Mouse (Mus musculus) ES-Bruce4 (cell line): ENCODE results near the gene Vgll4. TPM values are rescaled to one million over a fixed set of nuclear protein-coding genes. Genes with fewer than 3 reads are reported as not detected.

Experiments used
- H3K27ac ChIP-seq: 2 replicates; pipeline ENCODE4 v1.5.1; 2012; ENCODE audit warnings: low read length, inconsistent platforms; ENCODE audit not compliant: insufficient read depth
- H3K27me3 ChIP-seq: 2 replicates; pipeline ENCODE4 v1.6.1; 2012; ENCODE audit warnings: mild to moderate bottlenecking, low read length, inconsistent platforms; ENCODE audit not compliant: control insufficient read depth, poor library complexity, insufficient read depth, severe bottlenecking
- H3K36me3 ChIP-seq: 2 replicates; pipeline ENCODE4 v1.6.1; 2012; ENCODE audit warnings: inconsistent platforms, mild to moderate bottlenecking, low read length, moderate library complexity; ENCODE audit not compliant: control insufficient read depth, poor library complexity, insufficient read depth, severe bottlenecking
- H3K4me1 ChIP-seq: one replicate; pipeline ENCODE4 v1.8.1; 2011; ENCODE audit warnings: low read length; ENCODE audit not compliant: control insufficient read depth, insufficient read depth
- H3K4me3 ChIP-seq: 2 replicates; pipeline ENCODE4 v1.5.1; 2011; ENCODE audit warnings: low read depth, mild to moderate bottlenecking, low read length
- H3K9ac ChIP-seq: 2 replicates; pipeline ENCODE4 v1.6.1; 2012; ENCODE audit warnings: low read depth, mild to moderate bottlenecking, inconsistent platforms; ENCODE audit not compliant: poor library complexity, severe bottlenecking
- H3K9me3 ChIP-seq: replicated peaks from 2 replicates; pipeline ENCODE4 v1.6.1; 2012; ENCODE audit warnings: mild to moderate bottlenecking, low read length, inconsistent platforms; ENCODE audit not compliant: control insufficient read depth, poor library complexity, insufficient read depth, severe bottlenecking
- CTCF ChIP-seq: IDR thresholded peaks from one replicate; pipeline ENCODE4 v1.8.1; 2011; ENCODE audit warnings: low read depth, low read length
- EP300 ChIP-seq: IDR thresholded peaks from 2 replicates; pipeline ENCODE4 v1.6.1; 2011; ENCODE audit warnings: low read depth, low read length; ENCODE audit not compliant: insufficient read depth
- POLR2A ChIP-seq: IDR thresholded peaks from one replicate; pipeline ENCODE4 v1.8.1; 2011; ENCODE audit warnings: low read length; ENCODE audit not compliant: insufficient read depth
- polyA plus RNA-seq: library from polyadenylated mRNA; stranded (reverse); fragments of >200 nt; gene quantifications from 2 replicates; pipeline ENCODE4 v1.2.4, GENCODE M21; 2011; ENCODE audit warnings: low read depth; ENCODE audit not compliant: missing spikeins, insufficient read depth, insufficient read length

The Vgll4 gene
- polyA plus RNA-seq, 1 experiment, result 37.3 TPM

DNA sequence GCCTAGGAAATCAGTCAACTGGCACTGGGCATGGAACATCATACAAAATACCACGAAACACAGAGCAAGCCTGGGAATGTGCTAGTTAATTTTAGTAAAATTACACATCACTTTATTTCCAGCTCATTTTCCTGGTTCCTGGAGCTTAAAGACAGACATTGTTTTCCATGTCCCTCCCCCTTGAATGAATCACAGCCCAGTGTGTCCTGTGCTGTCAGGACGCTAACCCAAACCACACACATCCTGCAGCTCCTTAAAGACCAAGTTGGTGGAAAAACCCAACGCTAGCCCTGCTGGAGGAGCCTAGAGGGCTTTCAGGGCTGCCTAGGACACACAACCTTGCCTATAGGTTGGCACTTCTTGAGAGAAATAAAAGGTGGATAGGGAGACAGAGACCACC lies 103.7 kb downstream of the Vgll4 start:
- Histone ChIP-seq H3K9me3 (no peaks in the 10 kb centered on the region), H3K27me3 (no peaks in the 10 kb centered on the region), H3K4me3 (no peak overlapping the region), H3K27ac (no peak overlapping the region), H3K36me3 (no peaks in the 10 kb centered on the region), H3K4me1 (no peaks in the 10 kb centered on the region), H3K9ac (no peak overlapping the region)
- TF ChIP-seq CTCF (no peak), POLR2A (no peak), EP300 (no peak)

DNA sequence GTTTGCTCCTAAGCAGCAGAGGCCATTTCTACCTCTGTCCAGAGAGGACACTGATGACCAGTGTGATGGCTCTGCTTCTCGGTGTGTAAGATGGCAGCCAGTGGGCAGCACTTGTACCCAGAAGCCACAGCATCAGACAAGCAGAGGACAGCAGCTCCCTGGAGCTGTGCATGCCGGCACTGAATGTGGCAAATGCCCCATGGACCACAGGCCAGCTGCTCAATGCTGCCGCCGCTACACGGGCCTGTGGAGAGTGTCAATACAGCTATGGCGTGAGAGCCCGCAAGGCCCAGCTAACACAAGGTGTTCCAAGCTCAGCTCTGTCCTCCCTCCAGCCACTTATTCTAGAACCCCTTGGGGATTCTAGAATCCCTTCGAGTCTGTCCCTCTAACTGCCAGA lies 105.4 kb downstream of the Vgll4 start:
- no peak overlapping the region for H3K4me3 ChIP-seq
- TF ChIP-seq CTCF (no peak), EP300 (no peak), POLR2A (no peak)
- no peak overlapping the region for H3K9ac ChIP-seq
- H3K4me1 ChIP-seq, result no peaks in the 10 kb centered on the region
- H3K27me3 ChIP-seq, result no peaks in the 10 kb centered on the region
- no peaks in the 10 kb centered on the region for H3K36me3 ChIP-seq
- H3K27ac ChIP-seq, result no peak overlapping the region
- no peaks in the 10 kb centered on the region for H3K9me3 ChIP-seq

DNA sequence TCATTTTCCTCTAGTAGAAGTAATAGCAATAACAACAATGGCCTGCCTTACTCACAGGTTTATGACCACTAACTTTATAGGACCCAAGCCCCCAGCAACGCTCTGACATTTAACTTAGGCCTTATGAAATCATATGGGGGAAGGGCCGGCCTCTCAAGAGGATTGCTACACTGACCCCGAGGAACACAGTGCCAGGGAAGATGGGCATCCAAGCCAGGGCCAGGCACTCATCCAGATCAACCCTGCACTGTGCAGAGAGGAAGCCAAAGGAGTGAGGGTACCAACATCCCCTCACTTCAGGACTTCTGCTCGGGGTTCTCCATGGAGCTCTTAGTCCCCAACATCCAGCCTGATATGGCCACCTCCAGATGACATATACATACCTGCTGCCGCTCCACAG lies 106.3 kb downstream of the Vgll4 start:
- Histone ChIP-seq H3K27ac (no peak overlapping the region), H3K9ac (no peak overlapping the region), H3K27me3 (no peaks in the 10 kb centered on the region), H3K36me3 (no peaks in the 10 kb centered on the region), H3K4me3 (no peak overlapping the region), H3K4me1 (no peaks in the 10 kb centered on the region), H3K9me3 (no peaks in the 10 kb centered on the region)
- TF ChIP-seq POLR2A (no peak), EP300 (no peak), CTCF (no peak)

DNA sequence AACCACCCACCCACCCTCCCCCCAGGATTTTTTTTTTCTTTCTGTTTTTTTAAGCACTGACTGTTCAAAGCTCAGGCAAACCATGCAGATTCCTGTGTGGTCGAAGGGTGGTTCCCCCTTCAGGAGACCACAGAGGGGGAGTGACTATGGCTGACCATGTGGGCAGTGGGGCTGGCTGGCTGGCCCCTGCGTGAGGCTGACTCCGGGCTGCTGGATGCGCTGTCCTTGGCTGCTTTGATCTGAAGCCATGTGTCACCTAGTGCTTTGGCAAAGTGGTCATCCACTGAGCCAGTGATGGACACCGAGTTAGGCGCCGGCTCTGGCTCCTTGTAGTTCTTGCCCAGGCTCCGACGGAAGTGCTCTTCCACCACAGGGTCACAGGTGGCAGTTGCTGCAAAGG lies 107.7 kb downstream of the Vgll4 start:
- no peaks in the 10 kb centered on the region for H3K36me3 ChIP-seq
- no peaks in the 10 kb centered on the region for H3K4me1 ChIP-seq
- no peak overlapping the region for H3K9ac ChIP-seq
- H3K27ac ChIP-seq, result no peak overlapping the region
- H3K27me3 ChIP-seq, result no peaks in the 10 kb centered on the region
- no peaks in the 10 kb centered on the region for H3K9me3 ChIP-seq
- no peak overlapping the region for H3K4me3 ChIP-seq
- TF ChIP-seq POLR2A (no peak), CTCF (no peak), EP300 (no peak)

DNA sequence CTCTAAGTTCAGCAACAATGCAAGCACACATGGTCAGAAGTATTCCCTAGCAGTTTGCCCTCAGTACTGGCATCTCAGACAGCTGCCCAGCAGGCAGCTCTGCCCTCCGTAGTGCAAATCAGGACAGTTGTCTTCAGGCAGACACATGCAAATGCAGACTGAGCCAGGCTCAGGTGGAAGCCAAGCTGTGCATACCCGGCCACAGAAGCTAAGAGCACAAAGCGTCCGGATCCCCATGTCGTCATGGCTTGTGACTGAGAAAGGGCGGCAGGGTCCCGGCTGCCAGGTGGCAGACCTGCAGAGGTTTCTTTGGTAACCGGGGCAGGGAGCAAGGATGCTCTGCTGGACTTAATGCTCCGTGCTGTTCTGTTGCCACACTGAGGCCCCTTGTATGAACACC lies 108.2 kb downstream of the Vgll4 start:
- TF ChIP-seq CTCF (no peak), EP300 (no peak), POLR2A (no peak)
- Histone ChIP-seq H3K4me3 (no peak overlapping the region), H3K36me3 (no peaks in the 10 kb centered on the region), H3K27ac (no peak overlapping the region), H3K9me3 (no peaks in the 10 kb centered on the region), H3K4me1 (no peaks in the 10 kb centered on the region), H3K27me3 (no peaks in the 10 kb centered on the region), H3K9ac (no peak overlapping the region)

DNA sequence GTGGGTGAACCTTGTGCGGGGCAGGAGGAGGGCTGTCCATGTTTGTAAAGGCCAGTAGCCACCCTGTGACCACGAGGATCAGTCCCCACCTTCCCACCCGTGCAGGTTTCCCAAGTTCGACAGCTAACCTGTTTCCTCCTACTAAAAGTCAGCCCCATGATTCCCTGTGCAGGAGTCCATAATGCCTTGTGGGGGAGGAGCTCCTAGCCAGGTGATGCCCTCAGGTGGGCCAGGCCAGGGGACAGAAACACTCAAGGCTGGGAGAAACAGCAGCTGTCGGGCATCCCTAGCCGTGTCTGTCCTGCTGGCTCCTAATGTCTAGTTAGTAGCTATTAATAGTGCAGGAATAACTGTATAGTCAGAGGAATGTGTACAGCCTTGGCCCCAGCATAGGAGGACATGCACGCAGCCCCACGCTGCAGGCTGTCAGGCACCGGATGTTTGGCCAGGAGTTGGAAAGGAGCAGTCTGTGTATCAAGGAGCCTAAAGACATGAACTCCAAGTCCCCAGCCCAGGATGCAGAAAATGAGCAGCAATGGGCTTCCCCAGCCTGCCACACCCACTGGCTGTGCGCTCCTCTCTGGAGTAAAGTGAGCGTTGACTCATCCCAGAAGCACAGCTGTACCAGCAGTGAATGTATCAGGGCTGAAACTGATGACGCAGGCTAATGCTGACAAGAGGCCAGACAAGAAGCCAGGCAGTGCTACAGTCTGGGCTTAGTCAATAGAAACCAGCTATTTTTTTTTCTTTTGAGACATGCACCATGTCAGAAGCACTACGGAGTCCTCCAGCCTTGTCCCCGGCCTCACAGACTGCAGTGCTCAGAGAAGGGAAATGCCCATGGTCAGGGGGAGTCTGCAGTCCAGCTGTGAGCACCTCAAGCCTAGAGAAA lies 108.9 kb downstream of the Vgll4 start:
- H3K27ac ChIP-seq, result no peak overlapping the region
- H3K4me1 ChIP-seq, result no peaks in the 10 kb centered on the region
- H3K36me3 ChIP-seq, result no peaks in the 10 kb centered on the region

More for the DNA sequence above, 108.9 kb downstream of the Vgll4 start:
- Histone ChIP-seq H3K4me3 (no peak overlapping the region), H3K9ac (no peak overlapping the region), H3K27me3 (no peaks in the 10 kb centered on the region), H3K9me3 (no peaks in the 10 kb centered on the region)
- TF ChIP-seq POLR2A, result no peak
- TF ChIP-seq EP300, result no peak
- no peak for TF ChIP-seq CTCF
